Mouse (Mus musculus) MEL (cell line): Measurements from ENCODE around the gene Rbfox3.

Experiments used
- CTCF ChIP-seq, 3 experiments: IDR thresholded peaks in 2 of 3; conservative IDR thresholded peaks in 1 of 3; 2 replicates each; pipeline ENCODE4 v1.5.1; 2011 to 2012; ENCODE audit warnings: low read length in 3 of 3, low read depth in 2 of 3, mild to moderate bottlenecking in 2 of 3, improper control_type of control experiment in 1 of 3, inconsistent platforms in 1 of 3, mixed read lengths in 1 of 3, moderate library complexity in 1 of 3; ENCODE audit not compliant: control insufficient read depth in 1 of 3, insufficient read depth in 1 of 3, poor library complexity in 1 of 3, severe bottlenecking in 1 of 3
- ETS1 ChIP-seq: IDR thresholded peaks from 2 replicates; pipeline ENCODE4 v1.6.1; 2012; ENCODE audit warnings: low read depth, mild to moderate bottlenecking, inconsistent platforms, low read length, improper control_type of control experiment, moderate library complexity
- GATA1 ChIP-seq: IDR thresholded peaks from 2 replicates; pipeline ENCODE4 v1.6.1; 2011; ENCODE audit warnings: low read depth, low read length, improper control_type of control experiment
- KAT2A ChIP-seq: conservative IDR thresholded peaks from 2 replicates; pipeline ENCODE4 v1.6.1; 2012; ENCODE audit warnings: low read depth, low read length, improper control_type of control experiment, inconsistent platforms
- MXI1 ChIP-seq: IDR thresholded peaks from 2 replicates; pipeline ENCODE4 v1.6.1; 2011; ENCODE audit warnings: mild to moderate bottlenecking, low read depth, low read length, improper control_type of control experiment
- NELFE ChIP-seq: IDR thresholded peaks from 2 replicates; pipeline ENCODE4 v1.6.1; 2011; ENCODE audit warnings: low read depth, low read length, improper control_type of control experiment
- NRF1 ChIP-seq: IDR thresholded peaks from 2 replicates; pipeline ENCODE4 v1.6.1; 2014; ENCODE audit warnings: low read depth, mild to moderate bottlenecking, inconsistent platforms, low read length, improper control_type of control experiment, moderate library complexity; ENCODE audit not compliant: poor library complexity, insufficient read depth, severe bottlenecking
- POLR2A ChIP-seq, 2 experiments: IDR thresholded peaks; 2 replicates each; pipeline ENCODE4 v1.6.1; 2011 to 2012; ENCODE audit warnings: low read length in 2 of 2, mild to moderate bottlenecking in 2 of 2, control low read depth in 1 of 2, improper control_type of control experiment in 1 of 2, low read depth in 1 of 2, moderate library complexity in 1 of 2; ENCODE audit not compliant: control insufficient read depth in 1 of 2, insufficient read depth in 1 of 2, poor library complexity in 1 of 2
- SIN3A ChIP-seq: IDR thresholded peaks from 2 replicates; pipeline ENCODE4 v1.6.1; 2012; ENCODE audit warnings: low read length, improper control_type of control experiment, inconsistent platforms
- TCF12 ChIP-seq: IDR thresholded peaks from 2 replicates; pipeline ENCODE4 v1.6.1; 2014; ENCODE audit warnings: low read depth, mild to moderate bottlenecking, inconsistent platforms, low read length, improper control_type of control experiment, moderate library complexity
- ZC3H11A ChIP-seq: IDR thresholded peaks from 2 replicates; pipeline ENCODE4 v1.6.1; 2012; ENCODE audit warnings: low read depth, mild to moderate bottlenecking, inconsistent platforms, low read length, improper control_type of control experiment
- ZMIZ1 ChIP-seq: IDR thresholded peaks from 2 replicates; pipeline ENCODE4 v1.6.1; 2012; ENCODE audit warnings: low read depth, mild to moderate bottlenecking, inconsistent platforms, low read length, improper control_type of control experiment, moderate library complexity
- ZNF384 ChIP-seq: IDR thresholded peaks from 2 replicates; pipeline ENCODE4 v1.6.1; 2012; ENCODE audit warnings: low read depth, mild to moderate bottlenecking, inconsistent platforms, low read length, improper control_type of control experiment

DNA sequence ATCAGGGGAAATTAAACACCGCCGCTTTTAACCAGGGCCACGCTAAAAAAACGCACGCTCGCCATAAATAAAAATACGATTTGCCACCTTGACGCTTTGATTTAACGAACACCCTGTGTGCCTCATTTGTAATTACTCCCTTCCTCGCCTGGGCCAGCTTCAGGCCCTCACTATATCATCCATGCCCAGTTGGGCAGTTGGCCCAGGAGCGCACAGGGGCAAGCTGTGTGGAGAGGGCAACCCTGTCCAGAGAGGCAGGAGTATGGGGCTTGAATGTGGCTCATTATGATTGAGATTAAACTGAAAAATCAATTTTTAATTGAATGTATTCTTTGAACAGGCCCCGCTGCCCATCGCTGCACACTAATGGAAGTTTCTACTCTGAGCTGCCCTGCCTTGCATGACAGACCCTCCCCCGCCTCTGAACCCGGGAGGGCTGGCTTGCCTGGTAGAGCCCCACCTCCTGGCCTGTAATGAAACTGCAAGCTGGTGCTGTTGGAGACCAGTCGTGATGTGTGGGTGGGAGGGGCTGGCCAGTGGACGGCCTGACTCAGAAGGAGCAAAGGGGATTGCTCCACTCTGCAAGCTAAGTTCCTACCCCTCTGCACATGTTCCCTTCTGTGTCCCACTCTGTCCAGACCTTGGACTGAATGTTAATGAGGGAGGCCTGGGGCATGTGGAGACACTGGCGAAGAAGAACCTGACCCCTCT is 376.9 kb downstream of the Rbfox3 start:
- TF ChIP-seq GATA1 (no peak), CTCF (IDR thresholded peaks at IDR 0.05 in 2 of 3, conservative IDR thresholded peaks at IDR 0.05 in 1 of 3; ENCODE audit: control insufficient read depth in 1 of 3, insufficient read depth in 1 of 3, low read depth in 2 of 3, low read length in 3 of 3, poor library complexity in 1 of 3, severe bottlenecking in 1 of 3) (no peak), TCF12 (no peak), ZC3H11A (no peak), POLR2A (IDR thresholded peaks at IDR 0.05; ENCODE audit: control insufficient read depth in 1 of 2, insufficient read depth in 1 of 2, low read depth in 1 of 2, low read length in 2 of 2, poor library complexity in 1 of 2) (no peak), NELFE (no peak), ETS1 (no peak), MXI1 (no peak), NRF1 (no peak), ZNF384 (no peak), ZMIZ1 (no peak), SIN3A (no peak), KAT2A (no peak)
